Mouse (Mus musculus) adrenal gland, adult 18-20 months (tissue): ENCODE measurements around the gene Esrrg. TPM values are rescaled to one million over a fixed set of nuclear protein-coding genes. Genes with fewer than 3 reads are reported as not detected.

Experiments
- DNase-seq, 2 experiments: peaks; one replicate each; pipeline ENCODE4 v3.0.0; 2021 to 2022; ENCODE audit warnings: low spot score in 2 of 2
- long read RNA-seq, 2 experiments: library from polyadenylated mRNA; stranded (forward); transcript quantifications; one replicate each; pipeline ENCODE4 v2.0.0; 2021
- total RNA-seq, 2 experiments: library from RNA; stranded (reverse); gene quantifications; 1 replicate in 1 of 2; 2 replicates in 1 of 2; pipeline ENCODE4 v1.2.3; 2021

Gene Esrrg
- 10 to 100 TPM; 13.2 to 13.4 TPM for total RNA-seq
- long read RNA-seq, experiment 1, partial matches to known transcripts, result 3 of 4 reads
- long read RNA-seq, experiment 1, other reads (novel, unspliced or antisense), result 1 of 4 reads
- long read RNA-seq, experiment 2, partial matches to known transcripts, result 3 of 6 reads
- long read RNA-seq, experiment 2, other reads (novel, unspliced or antisense), result 3 of 6 reads

DNA sequence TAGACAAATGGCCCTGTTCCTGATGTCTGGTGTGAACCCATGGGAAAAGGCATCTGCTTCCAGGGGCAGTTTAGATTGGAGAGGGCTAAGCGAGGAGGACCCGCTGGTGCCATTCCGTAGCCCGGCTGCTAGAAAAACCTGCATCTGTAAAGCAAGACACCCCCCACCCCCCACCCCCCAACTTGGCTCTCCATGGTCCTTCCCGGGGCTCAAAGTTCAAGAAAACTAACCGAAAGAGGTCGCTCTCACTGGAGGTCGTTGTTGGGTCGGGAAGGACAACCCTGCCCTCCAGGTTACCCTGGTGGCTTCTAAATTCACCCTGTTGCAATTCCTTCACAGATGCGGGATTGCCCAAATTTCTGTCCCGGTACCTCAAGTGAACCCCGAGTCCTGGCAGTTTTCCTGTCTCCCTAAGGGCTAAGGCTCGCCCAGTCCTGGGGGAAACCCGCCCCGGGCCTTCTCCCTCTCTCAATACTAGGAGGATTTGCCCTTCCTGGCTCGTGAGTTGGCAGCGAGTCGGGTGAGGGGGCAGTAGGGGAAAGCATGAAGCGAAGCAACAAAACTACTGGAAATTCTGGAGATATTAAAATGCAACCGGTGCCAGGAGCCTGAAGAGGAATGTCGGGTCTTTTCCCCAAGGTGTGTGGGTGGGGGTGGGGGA lies at the start of gene Esrrg:
Esrrg (plus strand) TSS at position 531 of the 661 bp plus-strand sequence.
- DNase-seq, result peak in 1 of 2 experiments; percentile 19

DNA sequence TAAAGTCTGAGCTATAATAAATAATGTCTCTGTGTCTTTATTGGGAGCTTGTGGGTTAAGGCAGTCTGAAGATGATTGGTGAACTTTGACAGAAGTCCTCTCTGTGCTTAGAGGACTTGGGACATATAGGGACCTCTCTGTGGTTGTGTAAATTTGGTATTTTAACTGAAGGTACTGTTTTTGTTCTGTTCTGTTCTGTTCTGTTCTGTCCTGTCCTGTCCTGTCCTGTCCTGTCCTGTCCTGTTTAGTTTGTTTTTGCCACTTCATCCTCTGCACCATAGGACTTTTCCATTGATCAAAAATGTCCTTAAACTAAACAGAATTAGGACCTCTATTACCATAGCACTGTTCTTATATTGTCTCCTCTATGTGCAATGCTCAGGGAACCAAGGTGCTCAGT lies 24.6 kb upstream of the Esrrg start:
- no peak for DNase-seq

DNA sequence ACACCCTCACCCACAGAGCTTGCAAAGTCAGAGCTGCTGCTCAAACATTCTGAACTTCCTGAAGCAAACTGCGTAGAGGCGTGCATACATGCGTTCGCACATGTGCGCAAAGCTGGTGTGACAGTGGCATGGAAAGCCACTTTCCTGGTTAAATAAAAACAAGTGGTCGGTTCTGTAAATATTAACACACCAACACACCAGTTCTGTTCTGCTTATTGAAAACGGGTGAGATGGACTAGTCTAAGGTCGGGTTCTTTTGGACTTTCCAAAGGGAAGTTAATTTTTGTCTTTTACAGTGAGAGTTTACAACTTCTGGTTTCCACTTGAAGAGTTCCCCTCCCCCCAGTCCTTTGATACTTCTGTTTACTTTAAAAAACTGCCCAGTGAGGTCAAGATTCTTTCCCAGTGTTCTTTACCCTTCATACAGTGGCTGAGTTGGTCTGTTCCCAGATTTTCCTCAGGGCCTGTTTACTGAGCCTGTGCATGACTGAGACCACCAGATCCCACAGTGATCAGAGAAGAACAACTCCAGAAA lies 22.0 kb upstream of the Esrrg start:
- DNase-seq, result no peak

DNA sequence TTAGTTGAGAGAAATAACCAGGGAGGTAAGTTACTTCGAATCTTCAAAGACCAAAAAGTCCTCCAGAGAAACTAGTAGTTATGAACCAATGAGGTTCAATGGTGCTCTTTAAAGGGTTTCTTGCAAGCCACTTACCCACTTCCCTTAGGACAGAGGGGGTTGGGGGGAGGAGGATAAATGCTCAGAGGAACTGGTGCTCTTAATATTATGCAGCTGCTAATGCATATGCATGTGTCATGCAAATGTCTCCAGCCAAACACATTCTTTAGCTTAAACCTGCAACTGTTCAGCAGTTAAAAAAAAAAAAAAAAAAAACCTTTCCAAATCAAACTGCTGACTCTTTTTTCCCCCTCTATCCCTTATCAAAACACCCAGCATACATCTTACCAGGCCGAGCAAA lies 5.6 kb upstream of the Esrrg start:
- no peak for DNase-seq

DNA sequence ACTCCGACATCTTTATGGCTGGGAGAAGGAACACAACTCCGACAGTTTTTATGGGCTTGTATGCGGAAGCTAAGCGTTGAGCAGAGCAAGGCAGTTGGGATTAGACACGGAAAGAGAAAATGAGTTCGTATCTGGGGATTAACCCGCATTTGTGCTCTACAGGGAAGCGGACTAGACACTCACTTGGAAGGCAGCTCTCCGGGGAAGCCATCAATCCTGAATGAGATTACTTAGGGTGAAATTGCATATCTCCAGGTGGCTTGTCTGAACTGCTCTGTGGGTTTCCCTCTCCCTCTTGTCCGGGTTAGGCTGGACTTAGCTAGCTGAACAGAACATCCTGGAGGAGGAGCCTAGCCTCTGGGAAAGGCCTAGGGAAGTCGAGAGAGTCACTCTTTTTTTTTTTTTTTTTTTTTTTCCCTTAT lies 4.5 kb upstream of the Esrrg start:
- DNase-seq, result no peak

DNA sequence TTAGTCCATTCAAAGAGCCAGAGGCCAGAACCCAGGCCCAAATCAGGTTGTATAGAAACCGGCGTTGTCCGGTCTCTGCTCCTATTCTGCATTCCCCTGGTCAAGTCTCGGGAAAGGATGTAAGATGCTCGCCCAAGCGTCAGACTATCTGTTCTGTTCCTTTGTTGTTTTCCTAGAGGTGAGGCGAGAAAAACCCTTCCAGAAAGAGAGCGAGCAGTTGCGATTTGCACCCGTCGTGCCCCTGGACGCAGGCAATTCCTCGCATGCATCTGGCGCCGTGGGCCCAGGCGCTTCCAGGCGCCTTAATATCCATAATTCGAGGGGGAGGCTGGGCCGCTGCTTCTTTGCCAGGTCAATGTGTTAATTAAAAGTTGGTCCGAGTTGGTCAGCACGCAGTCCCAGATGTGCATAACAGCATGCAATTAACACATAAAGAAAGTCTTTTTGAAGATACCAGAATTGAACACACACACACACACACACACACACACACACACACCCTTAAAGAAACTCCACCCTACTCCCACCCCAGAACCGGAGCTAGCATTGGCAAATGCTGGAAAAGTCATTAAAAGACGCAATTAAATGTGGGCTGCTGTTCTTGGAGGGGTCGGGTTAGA lies 3.8 kb upstream of the Esrrg start:
- no peak for DNase-seq

DNA sequence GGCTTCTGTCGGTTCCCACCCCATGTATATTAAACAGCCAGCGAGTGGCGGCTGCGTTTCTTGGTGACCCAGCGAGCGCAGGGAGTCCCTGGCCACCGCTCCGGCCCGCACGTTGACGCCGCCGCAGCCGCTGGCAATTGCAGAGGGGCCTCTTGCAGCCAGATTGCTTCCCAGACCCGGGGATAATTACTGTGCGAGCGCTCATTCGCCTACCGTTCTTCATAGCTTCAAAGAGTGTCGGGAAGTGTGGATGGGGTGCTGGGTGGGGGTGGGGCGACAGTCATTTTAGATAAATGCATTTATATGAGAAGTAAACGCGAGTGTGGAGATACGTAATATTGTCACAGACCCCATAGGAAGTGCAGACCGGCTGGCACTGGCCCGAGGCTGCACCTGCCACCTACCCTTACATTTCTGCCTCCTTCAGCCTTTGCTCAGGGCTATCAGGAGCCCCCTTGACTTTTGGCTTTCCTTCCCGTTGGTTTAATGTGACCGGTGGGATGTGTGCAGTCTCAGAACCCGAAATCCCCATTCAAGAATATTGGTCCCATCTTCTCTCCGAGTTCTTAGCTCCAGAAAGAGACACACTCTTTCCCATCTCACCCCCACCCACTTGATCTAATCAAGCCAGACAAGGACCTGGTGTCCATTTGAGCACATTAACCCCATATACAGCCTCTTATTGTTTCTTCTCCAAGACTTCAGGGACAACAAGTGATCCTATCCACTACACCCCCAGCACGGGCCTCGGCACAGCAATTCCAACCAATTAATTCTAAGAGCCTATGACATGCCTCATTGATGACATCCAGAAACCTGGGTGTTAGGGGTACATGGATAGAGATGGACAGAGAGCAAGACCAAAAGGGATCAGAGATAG lies 3.0 kb upstream of the Esrrg start:
- DNase-seq, result no peak

DNA sequence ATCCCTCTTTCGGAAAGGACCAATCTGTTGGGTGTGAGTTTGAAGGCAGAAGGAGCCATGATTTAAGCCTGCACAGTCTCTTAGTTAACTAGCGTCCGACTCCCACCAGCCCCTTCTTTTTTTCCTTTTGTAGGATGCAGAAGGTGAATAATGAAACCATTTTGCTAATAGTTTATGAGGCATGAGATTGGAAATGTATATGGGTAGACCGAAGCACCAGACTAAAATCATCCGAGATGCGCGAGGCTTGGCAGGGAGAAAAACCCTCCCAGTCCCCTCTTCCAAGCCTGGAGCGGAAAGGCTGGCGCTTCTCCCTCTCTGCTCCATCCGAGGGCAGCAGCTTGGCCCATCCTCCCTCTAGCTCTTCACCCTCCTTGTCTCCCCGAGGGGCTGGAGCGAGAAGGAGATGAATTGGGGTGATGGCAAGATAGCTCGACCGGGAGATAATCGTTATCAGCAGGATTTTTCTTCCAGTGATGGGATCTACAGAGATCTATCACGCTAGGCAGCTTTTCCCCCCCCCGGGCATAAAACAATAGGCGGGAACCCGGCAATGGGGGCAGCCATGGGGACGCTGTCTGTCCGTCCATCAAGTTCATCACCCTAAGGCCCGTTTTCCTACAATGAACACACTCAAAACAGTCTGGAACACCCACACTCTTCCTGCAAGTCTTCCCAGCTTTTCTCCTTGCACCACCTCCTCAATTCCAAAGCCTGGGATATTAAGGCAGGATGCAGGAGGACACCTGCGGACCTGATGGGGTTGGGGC lies 2.1 kb upstream of the Esrrg start:
- no peak for DNase-seq

DNA sequence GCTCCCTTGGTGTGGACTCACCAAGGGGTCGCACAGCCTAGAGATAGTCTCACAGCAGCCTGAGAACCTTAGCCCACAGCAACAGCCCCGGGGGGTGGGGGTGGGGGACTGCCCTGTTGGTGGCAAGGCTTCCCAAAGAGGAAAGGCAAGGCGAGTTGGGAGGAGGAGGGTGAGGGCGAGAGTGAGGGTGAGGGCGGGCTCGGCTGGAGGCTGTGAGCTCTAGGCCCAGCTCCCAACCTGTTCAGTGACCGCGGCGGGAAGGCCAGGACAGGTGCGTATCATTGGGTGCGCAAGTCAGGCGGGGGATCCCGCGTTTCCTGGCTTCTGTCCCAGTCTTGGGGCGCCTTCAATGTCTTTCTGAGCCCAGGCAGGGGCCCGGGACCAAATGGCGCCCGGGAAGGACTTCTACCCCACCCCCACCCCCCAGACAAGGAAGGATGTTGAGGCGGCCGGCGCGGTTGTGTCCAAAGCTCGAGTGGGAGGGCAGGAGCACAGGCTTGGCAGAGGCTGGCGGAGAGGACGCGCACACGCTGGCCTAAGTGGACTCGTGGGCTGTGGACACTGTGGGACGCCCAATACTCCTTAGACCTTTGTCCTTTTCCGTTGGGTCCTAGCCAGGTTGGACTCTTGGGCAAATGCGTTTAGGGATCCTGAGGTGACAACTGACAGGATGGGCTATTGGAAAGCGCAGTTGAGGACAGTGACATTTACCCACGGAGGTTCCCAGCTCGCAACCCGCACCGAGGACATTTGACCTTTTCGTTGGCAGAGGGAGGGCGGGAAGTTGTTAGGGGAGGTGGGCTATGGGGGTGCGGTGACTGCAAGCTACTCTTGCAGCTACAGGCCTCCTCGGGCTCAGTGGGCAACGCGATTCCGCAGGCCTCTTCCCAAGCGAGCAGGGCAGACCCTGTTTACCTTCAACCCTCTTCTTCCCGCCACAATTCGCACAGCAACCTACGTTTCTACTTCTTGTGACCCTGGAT lies 1.2 kb upstream of the Esrrg start:
- no peak for DNase-seq

DNA sequence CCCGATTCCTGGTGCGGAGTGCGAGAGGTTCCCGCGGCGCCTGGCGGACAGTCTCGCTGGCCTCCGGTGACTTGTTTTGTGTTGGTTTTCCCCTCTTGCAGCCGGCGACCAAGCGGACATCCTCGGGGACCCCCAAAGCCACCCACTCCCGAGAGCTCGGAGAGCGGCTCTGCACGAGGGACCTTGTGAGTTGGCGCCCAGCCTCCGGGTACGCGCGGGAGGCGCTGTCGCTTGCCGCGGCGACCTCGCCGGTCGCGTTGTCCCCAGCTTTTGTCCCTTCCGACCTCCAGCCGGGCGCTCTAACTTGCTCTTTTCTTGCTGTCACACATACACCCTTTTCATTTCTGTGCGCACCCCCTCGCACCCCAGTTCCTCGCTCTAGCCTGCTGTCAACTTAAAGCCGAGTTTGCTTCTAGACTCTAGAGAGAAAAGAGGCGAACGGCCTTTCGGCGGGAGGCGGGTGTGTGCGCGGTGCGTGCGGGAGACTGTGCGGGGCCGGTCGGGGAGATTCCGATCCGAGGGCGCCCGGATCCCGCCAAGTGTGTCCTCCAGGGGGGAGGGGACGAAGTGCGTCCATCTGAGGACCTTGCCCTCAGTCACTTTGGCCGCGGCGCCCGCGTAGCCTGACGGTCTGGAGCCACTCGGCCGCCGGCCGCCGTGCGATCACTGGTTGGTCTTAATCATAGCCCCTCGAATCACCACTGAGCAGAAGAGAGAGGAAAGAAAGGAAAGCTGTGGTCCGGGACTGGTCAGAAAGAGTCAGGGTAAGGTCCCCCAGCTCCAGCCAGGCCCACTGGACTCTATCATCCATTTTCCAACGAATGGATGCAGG lies 646 bp downstream of the Esrrg start:
- peak; percentile 32 to 38 for DNase-seq

DNA sequence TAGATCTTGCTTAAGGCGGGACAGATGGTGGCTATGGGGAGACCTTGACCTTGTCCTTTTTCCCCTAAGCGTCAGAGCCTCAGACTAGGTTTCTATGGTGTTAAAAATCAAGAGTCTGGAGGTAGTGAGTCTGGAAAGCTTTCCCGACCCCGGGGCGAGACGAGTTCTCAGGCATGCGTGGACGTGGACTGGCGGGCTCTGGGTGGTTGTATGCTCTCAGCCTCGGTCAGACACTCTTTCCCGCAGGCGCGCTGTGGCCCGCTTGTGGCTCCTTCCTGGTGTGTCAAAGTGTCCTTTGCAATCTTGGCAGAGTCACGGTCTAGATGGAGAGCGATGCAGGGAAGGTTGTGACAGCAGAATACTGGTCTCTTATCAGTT lies 1.3 kb downstream of the Esrrg start:
- DNase-seq, result peak; percentile 20 to 34

DNA sequence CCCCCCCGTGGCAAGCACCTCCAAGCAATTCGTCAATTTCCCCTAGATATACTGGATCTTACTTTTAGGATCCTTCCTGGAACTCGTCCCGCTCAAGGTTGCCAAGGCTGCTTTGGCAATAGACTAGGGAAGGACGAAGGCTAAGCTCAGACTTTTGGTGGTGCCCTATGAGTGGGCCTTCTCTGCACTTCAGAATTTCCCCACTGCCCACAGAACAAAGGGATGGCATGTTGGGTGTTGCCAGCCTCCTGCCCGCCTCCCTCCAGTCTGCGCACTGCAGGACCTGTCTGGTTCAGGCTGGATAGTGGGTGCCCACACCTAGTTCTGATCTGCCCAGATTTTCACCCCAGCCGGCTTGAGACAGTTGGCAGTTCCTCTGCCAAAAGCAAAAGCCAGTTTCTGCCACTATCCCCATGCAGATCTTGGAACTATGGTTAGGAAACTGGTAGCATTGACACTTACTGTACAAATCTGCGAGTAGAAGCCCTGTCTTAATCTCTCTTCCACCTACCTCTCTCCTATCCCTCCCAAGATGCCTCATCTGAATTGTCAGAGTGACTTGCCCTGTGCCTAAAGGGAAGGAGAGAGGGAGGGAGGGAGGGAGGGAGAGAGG lies 1.9 kb downstream of the Esrrg start:
- DNase-seq, result no peak

DNA sequence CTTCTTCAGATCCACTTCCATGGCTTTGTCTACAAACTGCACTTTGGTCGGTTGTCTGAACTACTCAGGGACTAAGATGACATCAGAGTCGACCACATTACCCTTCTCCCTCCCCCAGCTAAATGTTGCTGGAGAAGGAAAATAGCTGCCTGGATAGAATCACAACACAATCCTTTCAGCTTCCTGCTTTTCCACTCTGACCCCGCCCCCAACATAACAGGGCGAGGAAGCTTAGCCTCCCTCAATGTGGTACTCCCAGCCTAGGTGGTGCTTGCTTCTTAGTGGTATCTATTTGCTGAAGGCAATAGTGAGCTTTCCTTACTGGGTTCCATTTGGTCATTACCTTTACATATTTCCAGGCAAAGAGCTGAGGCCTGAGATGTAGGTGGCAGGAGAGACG lies 3.3 kb downstream of the Esrrg start:
- DNase-seq, result no peak

DNA sequence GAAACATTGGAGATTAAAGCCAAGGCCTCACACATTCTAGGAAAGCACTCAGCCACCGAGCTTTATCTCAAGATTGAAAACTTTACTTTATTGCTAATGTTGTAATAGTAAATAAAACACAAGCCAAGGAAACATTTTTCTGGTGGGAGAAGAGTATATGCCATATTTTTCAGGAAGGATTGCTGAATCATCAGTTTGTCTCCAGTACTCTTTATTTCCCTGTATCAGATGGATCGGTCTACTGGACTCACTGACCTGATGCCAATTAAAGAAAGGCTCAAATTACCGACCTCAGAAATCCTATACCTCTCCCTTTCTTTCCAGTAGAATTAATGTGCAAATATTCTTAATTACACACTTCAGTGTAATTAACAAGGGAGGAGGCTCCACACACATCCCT lies 4.7 kb downstream of the Esrrg start:
- DNase-seq, result no peak

DNA sequence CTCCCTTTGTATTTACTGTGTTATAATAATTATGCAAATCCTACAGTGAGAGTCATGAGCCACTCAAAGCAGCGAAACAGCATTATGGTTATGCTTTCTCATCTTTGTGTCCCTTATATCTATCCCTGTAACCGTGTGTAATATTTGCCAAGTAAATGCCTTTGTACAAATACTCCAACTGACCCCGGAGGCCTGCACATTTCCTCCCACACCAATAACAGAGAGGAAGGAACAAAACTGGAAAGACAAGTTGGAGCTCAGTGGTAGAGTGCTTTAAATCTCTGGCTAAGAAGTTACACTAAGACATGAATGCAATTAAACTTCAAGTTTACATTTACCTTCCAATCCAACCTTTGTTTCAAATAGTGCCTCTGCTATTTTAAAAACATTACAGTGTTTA lies 15.4 kb downstream of the Esrrg start:
- DNase-seq, result no peak

DNA sequence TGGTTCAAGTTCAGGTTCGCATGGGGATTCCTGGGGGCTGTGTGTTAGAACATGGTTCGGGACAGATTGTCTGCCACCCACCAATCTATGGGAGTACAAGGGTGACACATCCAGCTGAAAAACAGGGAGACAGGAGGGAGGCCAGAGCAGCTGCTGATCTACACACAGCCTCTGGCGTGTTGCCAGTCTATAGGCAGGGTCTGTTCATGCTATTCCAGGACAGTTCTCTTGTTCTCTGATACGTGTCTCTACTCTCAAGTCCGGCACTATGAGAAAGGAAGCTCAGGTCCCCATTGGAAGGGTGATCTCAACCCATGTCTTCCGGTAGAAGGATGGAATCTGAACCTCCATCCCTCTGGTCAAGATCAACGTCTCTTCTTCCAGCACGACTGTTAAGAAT lies 21.8 kb downstream of the Esrrg start:
- no peak for DNase-seq

DNA sequence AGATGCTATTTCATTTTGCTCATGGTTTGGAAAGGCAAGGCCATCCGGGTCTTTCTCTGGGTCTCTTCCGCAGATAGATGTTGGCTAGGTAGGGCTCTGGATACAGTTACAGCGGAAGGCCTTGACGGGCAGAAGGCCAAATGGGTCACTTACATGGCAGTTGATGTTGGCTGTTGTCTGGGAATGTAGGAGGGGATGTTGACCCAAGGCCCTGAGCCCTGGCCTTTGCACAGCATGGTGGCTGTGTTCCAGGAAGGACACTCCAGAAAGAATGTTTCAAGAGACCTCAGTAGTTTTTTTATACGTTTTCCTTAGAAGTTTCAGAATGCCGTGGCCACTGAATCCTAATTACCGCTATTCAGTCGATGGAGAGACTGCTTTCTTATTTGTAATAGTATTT lies 22.9 kb downstream of the Esrrg start:
- no peak for DNase-seq

DNA sequence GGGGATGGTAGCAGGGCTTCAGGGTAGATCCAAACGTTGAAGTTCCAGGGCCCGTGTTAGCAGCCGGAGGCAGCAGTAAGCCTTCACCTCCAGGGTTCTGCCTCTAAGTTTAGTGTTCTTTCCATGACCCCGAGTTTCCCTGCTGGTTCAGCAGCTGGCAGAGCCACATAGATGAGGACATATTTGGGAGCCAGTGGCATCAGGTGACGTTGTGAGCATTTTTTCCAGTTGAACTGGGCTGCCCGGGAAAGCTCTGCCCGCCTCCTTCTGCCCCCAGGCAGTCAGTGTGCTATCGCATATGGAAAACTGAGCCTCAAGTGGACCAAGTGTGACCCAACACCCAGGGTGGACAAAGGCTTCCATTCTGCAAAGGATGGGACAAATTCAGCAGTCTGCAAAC lies 36.7 kb downstream of the Esrrg start:
- no peak for DNase-seq
